ENCODE assay signal across 26 mouse cellular contexts in genomic region chr7:101478099-101478498, GRCm38 (mm10). TPM values are rescaled to one million over a fixed set of nuclear protein-coding genes. Genes with fewer than 3 reads are reported as not detected.
A peak's percentile ranks its signal among the peaks of the same experiment; 100 is the strongest.
DNase-seq lines count a peak whose midpoint lies in the region; ATAC-seq and TF ChIP-seq lines count a peak whose summit lies in the region.
"Had no signal": no experiment of that assay in that cellular context is flagged by ENCODE, and none has a peak within 500 bp of the region (broad histone marks: within the 10 kb centered on the region; RNA-seq: fewer than 3 reads in every experiment).

No protein-coding gene starts in this region.

- no peak for DNase-seq in hindbrain, embryonic 14.5 days (ENCODE audit: low spot score)
- DNase-seq in hindbrain, embryonic 11.5 days (ENCODE audit: low spot score) = no peak
- no peak for DNase-seq in urinary bladder, postnatal 10 days (ENCODE audit: low spot score)
- no peak for DNase-seq in gastrocnemius, adult 18-20 months (ENCODE audit: low spot score)
- DNase-seq: adrenal gland, postnatal 25 days; cerebellum, adult 18-20 months; cerebellum, postnatal 14 days; gastrocnemius, postnatal 25 days; heart, postnatal 14 days; kidney, adult 18-20 months; kidney, postnatal 4 days; left cerebral cortex, postnatal 4 days; liver, postnatal 0 days; lung, postnatal 36 days; thymus, adult 2 months; thymus, postnatal 4 days had no signal

- 77% methylated on average over 5 of the region's 5 CpGs for WGBS in hindbrain, embryonic 14.5 days
- 77% methylated on average over 5 of the region's 5 CpGs for WGBS in hindbrain, embryonic 11.5 days
- WGBS in bone marrow, adult 2 months = 41% methylated on average over 5 of the region's 5 CpGs
- WGBS in olfactory bulb, adult 2 months = 42% methylated on average over 5 of the region's 5 CpGs

- 0 out of 2 replicates have a peak, but pooled peaks cover 3% of the 10 kb centered on the region for H3K4me1 ChIP-seq in hindbrain, embryonic 14.5 days (replicated peaks; ENCODE audit: control insufficient read depth, insufficient read depth, low read length)
- H3K4me1 ChIP-seq in hindbrain, embryonic 11.5 days (replicated peaks; ENCODE audit: control insufficient read depth, insufficient read depth, low read length) = no peaks in the 10 kb centered on the region
- peaks cover 12% of the 10 kb centered on the region for H3K4me1 ChIP-seq in bone marrow, adult 2 months (ENCODE audit: control insufficient read depth, insufficient read depth, low read length)
- H3K4me1 ChIP-seq in olfactory bulb, adult 2 months (ENCODE audit: control insufficient read depth, insufficient read depth, low read length) = peaks cover 71% of the 10 kb centered on the region
- H3K4me1 ChIP-seq: forebrain, embryonic 12.5 days; liver, embryonic 12.5 days; midbrain, embryonic 12.5 days had no signal

- H3K4me2 ChIP-seq in hindbrain, embryonic 14.5 days (replicated peaks) = no peak overlapping the region
- no peak overlapping the region for H3K4me2 ChIP-seq in hindbrain, embryonic 11.5 days (replicated peaks; ENCODE audit: low read depth, low read length)
- H3K4me2 ChIP-seq: forebrain, embryonic 12.5 days; hindbrain, embryonic 12.5 days; liver, embryonic 12.5 days; midbrain, embryonic 12.5 days had no signal

- H3K4me3 ChIP-seq in hindbrain, embryonic 14.5 days (replicated peaks; ENCODE audit: low read length) = no peak overlapping the region
- H3K4me3 ChIP-seq in hindbrain, embryonic 11.5 days (ENCODE audit: low read depth, low read length) = no peak overlapping the region
- H3K4me3 ChIP-seq in bone marrow, adult 2 months (replicated peaks; ENCODE audit: control insufficient read depth, low read depth, low read length) = no peak overlapping the region
- no peak overlapping the region for H3K4me3 ChIP-seq in olfactory bulb, adult 2 months (ENCODE audit: insufficient read depth, low read depth, low read length)
- H3K4me3 ChIP-seq: erythroblast, embryonic 14.5 days; forebrain, embryonic 12.5 days; hindbrain, embryonic 12.5 days; liver, embryonic 12.5 days; megakaryocyte, embryonic 14.5 days; midbrain, embryonic 12.5 days had no signal

- no peaks in the 10 kb centered on the region for H3K9me3 ChIP-seq in hindbrain, embryonic 14.5 days (ENCODE audit: control insufficient read depth, low read length)
- no peaks in the 10 kb centered on the region for H3K9me3 ChIP-seq in hindbrain, embryonic 11.5 days (ENCODE audit: control insufficient read depth, low read length)
- H3K9me3 ChIP-seq: forebrain, embryonic 12.5 days; hindbrain, embryonic 12.5 days; liver, embryonic 12.5 days; megakaryocyte, embryonic 14.5 days; midbrain, embryonic 12.5 days had no signal

- no peaks in the 10 kb centered on the region for H3K27me3 ChIP-seq in hindbrain, embryonic 14.5 days (ENCODE audit: control insufficient read depth, insufficient read depth, low read length)
- no peaks in the 10 kb centered on the region for H3K27me3 ChIP-seq in hindbrain, embryonic 11.5 days (ENCODE audit: control insufficient read depth, insufficient read depth, low read length)
- H3K27me3 ChIP-seq: liver, embryonic 12.5 days; midbrain, embryonic 12.5 days had no signal

- no peak for TF ChIP-seq CTCF in bone marrow, adult 2 months (IDR thresholded peaks at IDR 0.05; ENCODE audit: control insufficient read depth, insufficient read depth, low read length)
- TF ChIP-seq CTCF in olfactory bulb, adult 2 months (IDR thresholded peaks at IDR 0.05; ENCODE audit: insufficient read depth, low read depth, low read length) = no peak

- no peaks in the 10 kb centered on the region for H3K36me3 ChIP-seq in hindbrain, embryonic 14.5 days (replicated peaks; ENCODE audit: control insufficient read depth, insufficient read depth)
- H3K36me3 ChIP-seq in hindbrain, embryonic 11.5 days (ENCODE audit: control insufficient read depth, insufficient read depth, low read length) = no peaks in the 10 kb centered on the region
- H3K36me3 ChIP-seq: forebrain, embryonic 12.5 days; hindbrain, embryonic 12.5 days; liver, embryonic 12.5 days; midbrain, embryonic 12.5 days had no signal

- no peak overlapping the region for H3K27ac ChIP-seq in hindbrain, embryonic 14.5 days
- no peak overlapping the region for H3K27ac ChIP-seq in hindbrain, embryonic 11.5 days (ENCODE audit: low read depth, low read length)
- peak overlapping the region; percentile 44; the same call in 1 of the 2 replicates for H3K27ac ChIP-seq in bone marrow, adult 2 months (ENCODE audit: control insufficient read depth, insufficient read depth, low read depth, low read length, poor library complexity)
- H3K27ac ChIP-seq in olfactory bulb, adult 2 months (ENCODE audit: insufficient read depth, low read depth, low read length) = 0 out of 2 replicates have a peak overlapping the region, but pooled peaks have one; percentile 5
- H3K27ac ChIP-seq: forebrain, embryonic 12.5 days; hindbrain, embryonic 12.5 days; kidney, postnatal 0 days; liver, embryonic 12.5 days; midbrain, embryonic 12.5 days had no signal

- TF ChIP-seq POLR2A in bone marrow, adult 2 months (IDR thresholded peaks at IDR 0.05; ENCODE audit: borderline replicate concordance, control insufficient read depth, low read depth, low read length) = no peak
- TF ChIP-seq POLR2A in olfactory bulb, adult 2 months (IDR thresholded peaks at IDR 0.05; ENCODE audit: insufficient read depth, low read depth, low read length) = no peak

- ATAC-seq in hindbrain, embryonic 14.5 days (ENCODE audit: low FRiP score) = 0 out of 2 replicates have a peak, but pooled peaks have one; percentile 15
- no peak for ATAC-seq in hindbrain, embryonic 11.5 days (ENCODE audit: low FRiP score)
- peak; percentile 83 for ATAC-seq in CD4-positive, CD25-positive, alpha-beta regulatory T cell, adult 4 months
- ATAC-seq: liver, embryonic 12.5 days; liver, postnatal 0 days had no signal

- no peak overlapping the region for H3K9ac ChIP-seq in hindbrain, embryonic 14.5 days
- no peak overlapping the region for H3K9ac ChIP-seq in hindbrain, embryonic 11.5 days (ENCODE audit: low read depth, low read length)
- H3K9ac ChIP-seq: forebrain, embryonic 12.5 days; hindbrain, embryonic 12.5 days; liver, embryonic 12.5 days; liver, postnatal 0 days; midbrain, embryonic 12.5 days had no signal

RNA-seq across cellular contexts. Expression of gene Pde2a, which starts 56.6 kb away (rescaled TPM):
- polyA plus RNA-seq in hindbrain, embryonic 14.5 days (2014; fragmentation: Nextera tagmentation; extraction: Ambion mirVana) = 25.9 and 26.6 TPM in 2 replicates
- 14.4 and 17.8 TPM in 2 replicates for polyA plus RNA-seq in hindbrain, embryonic 11.5 days (2014; fragmentation: Nextera tagmentation; extraction: Ambion mirVana)
- 10 to 100 TPM; 23.0 to 83.7 TPM for polyA plus RNA-seq in CD4-positive, CD25-positive, alpha-beta regulatory T cell, adult 4 months (2017; shearing (Covaris generic))
- 33.2 and 37.8 TPM in 2 replicates for polyA plus RNA-seq in bone marrow, adult 2 months (2011; ENCODE audit: insufficient read depth, insufficient read length, low replicate concordance, missing spikeins)
- polyA plus RNA-seq in olfactory bulb, adult 2 months (2012; ENCODE audit: insufficient read depth, insufficient read length, low replicate concordance, missing spikeins) = not detected in 2 replicates
- total RNA-seq in gastrocnemius, adult 18-20 months (2021) = 10 to 100 TPM; 21.0 to 23.0 TPM

Comparison
In these comparisons a context has a peak if more than half of its experiments do, and no peak if none do; other contexts are left out.
1. H3K27ac ChIP-seq: peak in bone marrow, adult 2 months (single experiment) and olfactory bulb, adult 2 months (single experiment); none in hindbrain, embryonic 14.5 days (single experiment) and hindbrain, embryonic 11.5 days (single experiment).